Mouse (Mus musculus) gastrocnemius, postnatal 36 days (tissue): ENCODE data around the gene Arid5b. TPM values are rescaled to one million over a fixed set of nuclear protein-coding genes. Genes with fewer than 3 reads are reported as not detected.

Experiments used
- DNase-seq, 2 experiments: peaks; one replicate each; pipeline ENCODE4 v3.0.0; 2022
- intact Hi-C: fragments of 180-260 bp; cut with DNase I; formaldehyde crosslinking; loops from one replicate; pipeline ENCODE4 v1.15.1; 2025
- total RNA-seq, 2 experiments: library from RNA; stranded (reverse); gene quantifications; 2 replicates each; pipeline ENCODE4 v1.2.3; 2021

Arid5b gene
- total RNA-seq, 2 experiments from 2014 or later, result 13.9 to 17.6 TPM

GRCm38 (mm10) chr10:68274900-68275760 is 3.4 kb downstream of the Arid5b start:
- intact Hi-C loops, result loop anchor here (5.0 kb wide), 1 partner anchor 77 kb away; no protein-coding TSS in a partner anchor
- DNase-seq, result no peak

- DNase-seq, result no peak
- intact Hi-C loops, result no loop called here
These were observed 8.8 kb downstream of the Arid5b start for GRCm38 (mm10) chr10:68269789-68270188.

- no peak for DNase-seq
- intact Hi-C loops, result no loop called here
These were observed 9.9 kb downstream of the Arid5b start for GRCm38 (mm10) chr10:68268629-68269028.

DNA sequence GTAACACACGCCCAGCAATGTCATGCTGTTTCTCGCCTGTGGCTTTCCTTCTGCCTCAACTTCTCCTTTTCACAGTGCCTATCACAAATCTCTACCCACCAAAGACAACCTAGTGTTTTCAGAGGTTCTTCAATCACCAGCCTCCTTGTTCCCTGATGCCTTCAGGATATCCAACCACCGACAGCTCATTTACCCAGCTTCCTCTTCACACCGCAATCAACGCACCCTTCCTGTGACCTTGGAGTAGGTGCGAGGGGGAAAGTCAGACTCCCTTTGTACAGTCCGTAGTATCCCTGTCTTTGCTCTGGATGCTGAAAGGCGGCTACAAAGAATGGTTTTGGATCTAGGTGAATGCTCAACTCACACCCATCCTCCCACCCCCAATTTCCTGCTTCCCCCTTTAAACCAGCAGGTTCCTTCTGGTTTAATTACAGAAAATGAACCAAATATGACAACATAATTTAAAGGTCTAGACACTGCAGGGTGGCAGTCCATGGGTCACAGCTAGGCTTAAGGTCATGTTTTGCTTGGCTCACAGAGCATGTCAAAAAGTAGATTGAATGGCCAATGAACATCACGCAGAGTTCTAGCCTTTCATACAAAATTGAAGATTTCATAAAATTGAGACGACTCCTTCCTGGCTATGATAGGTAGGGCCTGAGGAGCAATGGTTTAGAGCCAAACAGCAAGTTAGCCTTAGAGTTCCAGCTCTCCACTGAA is 14.4 kb downstream of the Arid5b start:
- no peak for DNase-seq

GRCm38 (mm10) chr10:68263296-68263968 is 15.1 kb downstream of the Arid5b start:
- intact Hi-C loops, result no loop called here

More for the DNA sequence above, 14.4 kb downstream of the Arid5b start:
- intact Hi-C loops, result no loop called here

GRCm38 (mm10) chr10:68259601-68260000 is 18.9 kb downstream of the Arid5b start:
- no peak for DNase-seq
- intact Hi-C loops, result no loop called here

More at GRCm38 (mm10) chr10:68263296-68263968, 15.1 kb downstream of the Arid5b start:
- no peak for DNase-seq

GRCm38 (mm10) chr10:68257358-68258056 is 21.0 kb downstream of the Arid5b start:
- no peak for DNase-seq
- intact Hi-C loops, result no loop called here

GRCm38 (mm10) chr10:68256134-68256533 is 22.4 kb downstream of the Arid5b start:
- no peak for DNase-seq
- intact Hi-C loops, result no loop called here

DNA sequence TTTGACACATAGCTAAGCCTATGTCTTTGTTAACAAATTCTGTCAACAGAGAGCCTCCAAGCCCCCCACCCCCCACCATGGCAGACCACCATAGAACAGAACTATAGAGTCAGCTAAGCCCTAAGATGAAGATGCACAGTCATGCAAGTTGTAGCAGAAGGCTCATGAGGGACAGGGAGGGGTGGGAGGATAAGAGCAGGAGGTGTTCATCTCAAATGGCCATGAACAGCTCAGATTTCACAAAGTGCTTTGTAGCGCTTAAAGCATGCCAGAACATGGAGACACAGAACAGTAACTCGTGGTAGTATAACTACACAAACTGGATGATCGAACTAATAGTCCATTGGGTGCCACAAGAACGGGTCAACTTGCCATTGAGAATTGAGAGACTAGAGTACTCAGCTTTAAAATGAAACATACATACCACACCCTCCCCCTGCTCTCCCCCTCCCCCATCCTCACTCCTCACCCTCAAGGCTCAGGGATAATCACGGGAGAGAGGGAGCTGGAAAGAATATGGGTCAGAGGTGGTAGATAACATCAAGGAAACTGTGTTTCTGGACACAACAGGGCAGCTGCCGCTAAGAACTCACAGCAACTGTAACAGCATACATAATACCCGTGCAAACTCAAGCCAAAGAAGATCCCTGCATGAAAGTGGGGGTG is 25.0 kb downstream of the Arid5b start:
- DNase-seq, result no peak
- intact Hi-C loops, result no loop called here

- DNase-seq, result no peak
- intact Hi-C loops, result no loop called here
These were observed 25.9 kb downstream of the Arid5b start for GRCm38 (mm10) chr10:68252650-68253049.

DNA sequence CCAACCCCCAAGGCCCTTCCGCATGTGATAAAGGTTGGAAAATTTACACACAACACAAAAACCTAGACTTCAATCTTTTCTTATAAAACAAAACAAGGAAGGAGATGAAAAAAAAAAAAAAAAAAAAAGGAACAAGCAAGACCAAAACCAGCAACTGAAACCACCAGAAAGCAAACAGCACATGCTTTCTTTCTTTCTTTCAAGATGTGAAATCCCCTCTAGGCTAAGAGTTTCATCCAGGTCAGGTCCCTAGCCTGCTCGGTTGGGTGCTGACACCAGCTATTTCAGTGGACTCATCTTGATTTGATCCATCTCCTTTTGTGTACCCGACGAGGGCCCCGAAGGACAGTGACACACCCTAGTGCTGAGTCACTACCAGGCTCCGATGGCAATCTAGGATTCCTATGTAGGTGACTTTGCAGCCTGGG is 29.2 kb downstream of the Arid5b start:
- DNase-seq, result peak in 1 of 2 experiments; percentile 18
- intact Hi-C loops, result no loop called here

DNA sequence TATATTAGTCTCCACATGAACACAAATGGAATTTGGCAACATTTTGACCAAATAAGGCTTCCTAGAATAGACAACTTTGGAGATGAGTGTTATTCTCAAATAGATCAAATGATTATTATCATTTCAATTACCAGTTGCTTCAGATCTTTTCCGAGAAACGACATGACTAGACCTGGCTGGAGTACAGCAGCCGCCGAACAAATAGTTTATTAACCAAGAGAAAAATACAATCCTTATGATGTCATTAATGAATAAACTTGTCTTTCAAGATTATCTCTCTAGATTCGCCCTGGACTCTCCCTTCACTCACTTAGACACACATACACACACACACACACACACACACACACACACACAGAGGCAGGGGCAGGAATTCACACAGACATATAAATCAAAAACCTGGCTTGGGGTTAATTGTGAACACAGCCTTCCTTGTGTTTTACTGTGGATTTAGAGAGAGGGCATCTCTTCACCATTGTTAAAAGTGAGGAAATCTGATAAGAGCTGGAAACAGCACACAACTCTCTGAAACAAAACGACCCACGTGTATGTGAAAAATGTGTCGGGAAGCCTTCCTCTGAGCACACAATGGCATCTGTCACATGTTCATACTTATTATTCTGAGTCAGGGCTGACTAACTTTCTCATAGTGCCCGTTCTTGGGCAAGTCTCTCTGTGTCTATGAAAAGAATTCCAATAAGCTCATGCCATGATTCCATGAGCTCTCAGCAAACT is 30.1 kb downstream of the Arid5b start:
- intact Hi-C loops, result no loop called here
- no peak for DNase-seq

GRCm38 (mm10) chr10:68247490-68248280 is 30.9 kb downstream of the Arid5b start:
- DNase-seq, result no peak
- intact Hi-C loops, result no loop called here

DNA sequence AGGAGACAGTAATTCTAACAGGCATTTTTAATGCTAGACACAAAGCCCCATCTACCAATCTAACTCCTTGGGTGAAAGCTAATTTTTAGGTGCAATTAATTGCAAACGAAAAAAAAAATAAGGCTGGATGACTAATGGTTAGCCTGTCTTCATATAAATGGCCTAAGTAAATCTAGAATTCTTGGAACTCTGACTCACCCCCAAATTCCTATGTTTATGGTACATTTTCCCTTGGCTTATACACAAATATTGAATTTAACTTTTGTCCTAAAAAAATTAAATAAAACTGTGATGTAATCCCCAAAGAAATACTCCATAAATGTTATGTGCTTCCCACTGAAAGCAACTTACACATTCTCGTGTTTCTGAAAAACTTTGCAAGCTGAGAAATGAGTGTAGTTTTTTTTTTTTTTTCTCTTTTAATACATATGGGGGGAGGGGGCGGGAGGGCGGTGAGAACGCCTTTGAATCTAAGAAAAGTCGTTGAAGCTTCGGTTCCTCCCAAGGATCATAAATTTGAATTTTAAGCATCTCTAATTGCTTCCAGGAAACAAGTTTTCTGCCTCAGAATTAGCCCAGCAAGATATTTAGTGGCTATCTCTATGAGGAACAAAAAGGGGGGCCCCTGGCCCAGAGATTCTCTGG is 31.8 kb downstream of the Arid5b start:
- DNase-seq, result no peak
- intact Hi-C loops, result no loop called here

DNA sequence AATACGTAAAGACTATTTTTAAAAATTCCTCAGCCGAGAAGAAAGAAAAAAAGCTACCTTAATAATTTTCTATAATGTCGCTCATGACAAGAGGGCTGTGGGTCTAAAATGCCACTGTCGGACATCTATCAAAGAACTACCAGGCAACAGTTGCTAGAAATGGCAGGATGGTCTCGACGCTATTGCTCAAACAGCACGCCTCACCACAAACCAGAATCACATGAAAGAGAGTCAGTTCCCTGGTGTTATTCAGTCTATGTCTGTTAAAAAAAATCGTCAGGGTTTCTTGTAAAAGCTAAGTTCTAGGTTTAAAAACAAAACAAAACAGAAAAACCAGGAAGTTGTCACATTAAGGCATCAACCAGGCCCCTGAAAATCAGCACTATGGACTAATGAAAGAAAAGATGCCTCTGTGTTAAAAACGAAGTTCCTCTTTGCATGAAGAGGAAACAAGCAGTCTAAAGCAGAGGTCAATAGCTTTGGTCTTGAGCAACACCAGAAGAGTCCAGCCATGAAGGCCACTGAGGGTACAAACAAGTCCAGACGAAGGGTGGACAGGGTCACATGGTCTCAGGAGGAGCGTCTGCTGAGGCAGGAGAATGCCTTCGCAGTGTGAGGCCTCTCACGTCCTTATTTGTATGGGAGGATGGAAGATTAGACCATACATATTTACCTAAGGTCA is 37.6 kb downstream of the Arid5b start:
- intact Hi-C loops, result no loop called here
- no peak for DNase-seq

DNA sequence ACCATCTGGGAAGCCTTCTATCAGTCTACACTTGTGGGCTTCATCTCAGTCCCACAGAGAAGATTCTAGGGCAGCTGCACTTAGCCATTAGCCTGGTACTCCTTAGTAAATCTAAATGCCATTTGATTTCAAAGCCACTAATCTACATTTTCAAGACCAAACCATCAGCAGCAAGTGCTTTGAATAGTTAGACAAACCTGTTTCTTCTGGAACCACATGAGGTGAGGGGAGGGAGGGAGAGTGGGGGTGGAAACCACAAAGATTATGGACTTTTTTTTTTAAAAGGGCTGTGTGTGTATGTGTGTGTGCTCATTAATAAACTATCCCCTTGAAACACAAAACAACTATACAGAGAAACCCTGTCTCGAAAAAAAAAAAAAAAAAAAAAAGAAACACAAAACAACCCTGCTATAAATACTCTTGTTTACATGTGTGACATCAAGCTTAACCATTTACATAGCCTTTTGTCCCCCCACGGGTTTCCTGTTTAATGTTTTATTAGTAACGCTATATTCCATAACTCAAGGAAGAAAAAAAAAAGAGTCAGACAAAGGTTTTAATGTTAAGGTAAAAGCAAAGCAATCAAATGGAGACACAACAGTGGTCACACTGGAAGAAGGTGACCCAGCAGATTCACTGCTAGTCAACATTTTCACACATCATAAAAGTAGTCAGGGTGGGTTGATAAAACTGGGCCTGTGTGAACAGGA is 38.3 kb downstream of the Arid5b start:
- intact Hi-C loops, result no loop called here

More for the DNA sequence above, 38.3 kb downstream of the Arid5b start:
- no peak for DNase-seq
